Mouse (Mus musculus) megakaryocyte progenitor cell, adult 5-6 weeks (primary cell): Measurements from ENCODE around the gene Bbc3. TPM values are rescaled to one million over a fixed set of nuclear protein-coding genes. Genes with fewer than 3 reads are reported as not detected.
"Not testable (repeated sequence)": the region's sequence is repeated elsewhere in the genome, so short reads cannot be mapped to it uniquely, and the experiment has no call there.

Source experiments
- ATAC-seq: replicated peaks from 2 replicates; pipeline ENCODE4 v1.8.0; 2016; ENCODE audit warnings: mild to moderate bottlenecking, moderate TSS enrichment, inconsistent platforms; ENCODE audit not compliant: poor library complexity
- total RNA-seq, 2 experiments: library from RNA; stranded (forward) in 1 of 2; stranded (reverse) in 1 of 2; fragments of 157-497, 149-512 nt in 1 of 2; fragments of 200-1000 nt in 1 of 2; gene quantifications; 2 replicates each; pipeline versions ENCODE4 v1.2.3 to v1.2.4; 2015 to 2017

Gene Bbc3
- total RNA-seq (2015): 0.25 and 1.8 TPM in 2 replicates
- total RNA-seq (2017): 0.84 and 1.2 TPM in 2 replicates

- not testable (repeated sequence) for ATAC-seq
Measured at GRCm38 (mm10) chr7:16308093-16308492, at the start of gene Bbc3. Bbc3 (plus strand) TSS chr7:16308393.

DNA sequence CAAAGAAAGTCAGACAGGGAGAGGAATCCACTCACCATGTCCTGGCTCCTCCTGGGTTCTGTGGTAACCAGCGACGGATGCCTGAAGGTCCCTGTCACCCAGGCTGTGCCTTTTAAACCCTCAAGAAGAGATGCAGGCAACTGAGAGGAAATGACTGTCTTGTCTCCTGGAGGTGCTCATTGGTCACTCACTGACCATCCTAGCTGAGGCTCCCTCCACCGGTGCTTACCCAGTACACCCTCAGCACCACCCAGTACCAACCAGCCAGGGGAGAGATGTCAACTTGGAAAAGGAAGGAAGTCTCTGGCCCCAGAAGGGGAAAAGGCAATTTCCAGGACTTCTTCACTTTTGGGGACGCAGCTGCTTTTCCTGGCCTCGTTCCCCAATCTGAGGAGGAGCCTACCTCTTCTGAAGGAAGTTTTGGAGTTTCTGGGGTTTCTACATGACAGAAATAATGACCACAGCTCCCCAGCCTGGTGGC, 49.0 kb upstream of the Bbc3 start, which contains the start of gene C5ar1:
Gene C5ar1 (minus strand): TSS at position 431 of the 481 bp plus-strand sequence.
- ATAC-seq: no peak

DNA sequence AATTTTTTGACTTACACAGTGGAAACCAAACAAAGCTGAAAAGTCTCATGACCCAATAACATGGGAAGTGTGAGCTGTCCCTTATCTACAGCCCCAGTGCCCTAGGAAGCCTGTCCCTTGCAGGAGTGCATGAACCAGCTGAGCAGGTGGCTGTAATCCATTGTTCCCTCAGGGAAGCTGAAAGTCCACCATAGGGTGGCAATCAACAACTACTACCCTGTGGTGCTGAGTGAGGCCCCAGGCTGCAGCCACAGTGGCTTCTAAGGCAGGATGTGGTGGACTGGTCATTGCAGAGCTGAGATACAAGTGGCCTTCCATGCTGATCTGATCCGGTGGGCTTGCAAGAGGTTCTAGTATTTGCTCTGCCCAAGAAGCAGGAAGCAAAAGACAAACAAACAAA, 47.1 kb upstream of the Bbc3 start:
- ATAC-seq: no peak

DNA sequence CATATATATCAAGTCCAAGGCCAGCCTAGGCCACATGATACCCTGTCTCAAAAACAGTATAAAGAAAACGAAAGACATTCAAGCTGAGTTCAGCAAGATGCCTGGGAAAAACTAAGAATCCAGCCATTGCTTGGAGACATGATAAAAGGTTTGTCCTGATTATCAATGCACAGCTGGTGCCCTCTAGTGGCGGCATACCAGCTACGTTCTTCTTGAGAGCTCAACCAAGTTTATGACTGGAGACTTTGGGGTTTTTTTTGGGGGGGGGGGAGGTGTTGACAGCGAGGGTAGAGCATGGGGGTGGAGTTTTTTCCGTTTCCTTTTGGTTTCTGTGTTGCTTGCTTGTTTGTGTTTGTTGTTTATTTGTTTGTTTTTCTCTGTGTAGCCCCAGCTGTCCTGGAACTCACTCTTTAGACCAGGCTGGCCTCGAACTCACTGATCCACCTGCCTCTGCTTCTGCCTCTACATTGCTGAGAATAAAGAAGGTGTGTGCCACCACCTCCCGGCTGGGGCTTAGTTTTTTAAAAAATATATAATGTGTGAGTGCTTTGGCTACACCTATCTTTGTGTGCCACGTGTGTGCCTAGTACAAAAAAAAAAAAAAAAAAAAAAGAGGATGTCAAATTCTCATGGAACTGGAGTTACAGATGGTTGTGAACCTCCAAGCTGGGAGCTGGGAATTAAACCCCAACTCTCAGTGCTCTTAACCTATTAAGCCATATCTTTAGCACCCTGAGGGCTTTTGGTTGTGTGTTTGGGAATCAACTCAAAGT, 45.0 kb upstream of the Bbc3 start:
- ATAC-seq: peak; percentile 68

GRCm38 (mm10) chr7:16263843-16264242, 44.4 kb upstream of the Bbc3 start:
- ATAC-seq: peak; percentile 30; the same call in 1 of the 2 replicates

DNA sequence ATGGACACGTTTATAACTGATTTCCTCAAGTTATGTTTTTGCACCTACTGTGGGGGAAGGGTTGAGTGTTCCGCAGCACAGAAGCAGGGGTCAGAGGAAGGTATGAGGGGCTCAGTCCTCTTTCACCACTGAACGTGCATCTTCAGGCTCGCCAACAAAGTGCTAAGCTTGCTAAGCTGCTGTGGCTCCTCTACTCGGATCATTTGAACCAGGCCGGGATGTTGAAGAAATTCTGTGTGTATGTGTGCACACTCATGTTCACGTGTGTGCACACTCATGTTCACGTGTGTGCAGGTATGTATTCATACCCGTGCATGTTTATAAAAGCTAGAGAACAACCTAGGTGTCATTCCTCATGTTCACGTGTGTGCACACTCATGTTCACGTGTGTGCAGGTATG, 42.3 kb upstream of the Bbc3 start:
- no peak for ATAC-seq

DNA sequence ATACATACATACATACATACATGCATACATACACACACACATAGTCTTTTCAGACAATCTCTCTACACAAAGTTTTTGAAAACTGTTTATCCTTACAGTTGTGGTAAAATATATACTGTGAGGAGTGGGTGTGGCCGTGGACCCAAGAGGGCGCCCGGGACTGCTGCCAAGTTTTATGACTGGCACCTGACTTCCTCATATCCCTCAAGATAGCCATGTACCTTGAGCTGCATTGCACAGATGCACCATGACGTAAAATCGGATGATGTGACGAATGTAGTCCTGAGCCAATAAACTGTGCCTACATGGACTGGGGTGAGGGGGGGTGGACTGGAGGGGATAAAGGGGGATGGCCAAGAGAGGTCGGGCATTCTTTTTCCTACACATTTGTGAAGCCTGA, 41.6 kb upstream of the Bbc3 start:
- ATAC-seq: peak; percentile 35

DNA sequence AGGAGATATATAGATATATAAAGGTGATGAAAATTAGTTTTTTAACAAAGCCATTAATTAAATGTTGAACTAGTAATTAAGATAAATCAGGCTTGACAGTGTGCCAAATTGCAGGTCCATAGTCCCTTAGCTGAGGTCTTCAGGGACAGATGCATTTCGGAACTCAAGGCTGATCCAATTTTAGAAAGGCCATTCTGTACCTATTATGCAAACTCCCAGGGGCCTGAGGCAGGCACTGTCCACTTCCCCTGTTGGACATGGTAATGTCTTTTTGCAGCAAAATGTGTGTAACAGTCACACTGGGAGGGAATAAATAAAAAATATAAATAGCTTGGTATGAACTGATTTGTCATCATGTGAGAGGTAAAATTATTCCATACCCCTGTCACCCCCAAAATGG, 37.1 kb upstream of the Bbc3 start:
- no peak for ATAC-seq

- peak; percentile 38 for ATAC-seq
Measured at GRCm38 (mm10) chr7:16272681-16273080, 35.5 kb upstream of the Bbc3 start.

DNA sequence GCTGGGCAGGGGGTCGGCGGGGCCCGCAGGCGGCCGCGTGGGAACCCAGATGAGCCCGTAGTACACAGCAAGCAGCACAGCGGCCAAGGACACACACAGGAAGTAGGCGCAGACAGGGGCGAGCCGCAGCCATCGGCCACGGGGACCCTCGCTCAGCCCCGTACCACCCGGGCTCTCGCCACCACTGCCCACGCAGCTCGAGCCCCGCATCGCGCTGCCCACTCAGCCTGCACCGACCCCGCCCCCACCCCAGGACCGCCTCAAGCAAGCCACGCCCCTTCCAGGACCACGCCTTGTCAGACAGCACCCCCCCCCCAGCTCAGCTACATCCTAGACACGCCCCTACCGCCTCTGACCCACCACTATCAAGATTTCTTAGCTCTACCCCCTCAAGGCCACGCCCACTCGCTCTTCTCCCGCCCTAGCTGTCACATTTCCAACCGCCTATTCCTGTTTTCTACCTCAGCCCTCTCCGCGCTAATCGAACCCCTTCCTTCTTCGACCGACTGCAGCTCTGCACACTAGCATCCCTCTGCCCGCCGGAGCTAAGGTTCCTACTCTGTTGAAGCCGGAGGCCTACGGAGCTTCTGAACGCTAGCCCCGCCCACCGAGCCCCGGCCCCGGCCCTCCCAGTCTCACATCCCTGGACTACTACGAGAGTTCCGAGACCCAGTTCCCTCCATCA, 35.0 kb upstream of the Bbc3 start, which contains the start of gene Inafm1:
Gene Inafm1 (minus strand): TSS at position 537 of the 685 bp plus-strand sequence.
- ATAC-seq: peak; percentile 69

DNA sequence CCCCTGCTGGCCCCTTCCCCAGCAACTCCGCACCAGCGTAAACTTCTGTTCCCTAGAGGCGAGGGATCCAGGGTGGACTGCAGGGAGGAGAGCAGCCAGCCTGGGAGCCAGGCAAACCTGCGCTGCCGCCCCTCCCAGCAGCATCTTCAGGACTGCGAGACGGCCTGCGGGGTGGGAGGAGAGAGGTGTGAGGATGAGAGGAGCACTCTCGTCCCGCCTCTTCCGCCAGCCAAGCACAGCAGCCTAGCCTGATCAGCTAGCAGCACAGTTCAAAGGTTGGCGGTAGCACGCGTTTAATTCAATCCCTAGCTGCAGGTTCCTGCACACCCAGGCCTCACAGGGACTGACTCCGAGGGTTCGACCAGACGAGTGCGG, 34.4 kb upstream of the Bbc3 start:
- ATAC-seq: peak; percentile 52

DNA sequence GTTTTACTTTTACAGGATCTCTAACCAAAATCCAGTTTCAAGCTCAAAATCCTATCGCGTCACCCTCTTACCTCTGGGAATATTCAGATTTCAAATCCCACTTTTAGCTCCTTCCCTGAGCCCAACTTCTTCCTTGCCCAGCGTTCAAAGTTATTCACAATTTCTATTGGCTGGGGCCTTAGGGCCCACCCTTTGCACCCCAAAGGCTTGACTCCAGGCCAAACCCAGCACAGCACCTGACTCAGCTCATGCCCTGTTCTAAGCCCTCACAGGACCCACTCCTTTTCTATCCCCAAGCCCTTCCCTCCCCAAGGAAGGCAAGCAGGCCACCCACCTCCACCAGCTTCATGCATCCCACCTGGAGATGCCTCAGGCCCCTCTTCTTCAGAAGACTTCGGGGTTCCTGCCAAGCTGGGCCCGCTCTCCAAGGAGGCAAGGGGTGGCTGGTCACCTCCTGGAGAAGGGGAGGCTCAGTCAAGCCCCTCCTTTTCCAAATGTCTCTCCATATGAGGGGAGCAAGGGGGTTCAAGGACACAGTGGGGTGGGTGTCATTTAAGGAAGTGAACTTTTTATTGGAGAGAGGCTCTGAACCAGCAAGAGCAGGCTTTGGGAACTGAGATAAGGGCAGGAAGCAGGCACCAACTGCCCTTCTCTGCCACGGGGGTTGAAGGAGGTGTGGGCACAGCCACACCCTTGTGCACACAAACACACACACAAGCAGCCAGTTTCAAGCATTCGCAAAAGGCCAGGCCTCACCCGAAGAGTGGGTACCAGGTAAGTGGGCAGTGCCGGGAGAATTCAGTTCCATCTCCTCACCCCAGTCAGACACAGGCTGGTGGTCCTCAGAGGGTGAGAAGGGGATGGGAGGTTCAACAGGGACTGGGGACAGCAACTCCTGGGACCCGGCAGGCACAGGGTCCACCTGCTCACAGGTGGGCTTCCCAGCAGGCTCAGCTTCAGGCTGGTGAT, 33.0 kb upstream of the Bbc3 start:
- ATAC-seq: peak; percentile 45

- ATAC-seq: no peak
Measured at GRCm38 (mm10) chr7:16280721-16281120, 27.5 kb upstream of the Bbc3 start.

GRCm38 (mm10) chr7:16282334-16282733, 25.9 kb upstream of the Bbc3 start:
- ATAC-seq: no peak

DNA sequence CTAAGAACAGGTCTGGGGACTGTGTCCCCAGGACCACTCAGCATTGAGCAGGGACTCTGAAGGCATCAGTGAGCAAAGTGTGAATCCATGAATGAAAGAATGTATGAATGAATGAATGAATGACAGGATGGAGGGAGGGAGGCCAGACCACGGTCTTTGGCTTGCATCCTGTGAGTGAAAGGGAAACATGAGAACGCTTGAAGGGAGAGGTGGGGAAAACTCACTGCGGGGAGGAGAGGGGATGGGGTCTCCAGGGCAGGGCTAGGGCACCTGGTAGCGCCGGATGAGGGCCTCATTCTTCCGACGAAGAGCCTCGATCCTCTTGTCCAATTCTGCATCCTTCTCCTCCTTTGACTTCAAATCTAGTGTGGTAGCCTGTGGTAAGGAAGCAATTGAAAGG, 24.2 kb upstream of the Bbc3 start:
- no peak for ATAC-seq

DNA sequence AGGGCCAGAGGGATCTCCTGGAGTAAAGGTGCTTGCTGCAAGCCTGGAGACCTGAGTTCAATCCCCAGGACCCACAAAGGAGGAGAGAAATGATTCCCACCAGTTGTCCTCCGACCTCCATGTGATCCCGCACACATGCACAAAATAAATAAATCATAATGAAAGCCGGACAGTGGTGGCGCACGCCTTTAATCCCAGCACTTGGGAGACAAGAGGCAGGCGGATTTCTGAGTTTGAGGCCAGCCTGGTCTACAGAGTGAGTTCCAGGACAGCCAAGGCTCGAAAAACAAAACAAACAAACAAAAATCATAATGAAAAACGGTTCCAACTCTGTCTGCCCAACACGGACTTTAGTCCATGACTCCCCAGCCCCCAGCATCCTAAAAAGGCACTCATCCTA, 23.3 kb upstream of the Bbc3 start:
- ATAC-seq: no peak

- ATAC-seq: peak; percentile 34
Measured at GRCm38 (mm10) chr7:16285450-16286025, 22.7 kb upstream of the Bbc3 start.

GRCm38 (mm10) chr7:16286026-16286961, 21.9 kb upstream of the Bbc3 start, which contains the start of gene Ccdc9:
Ccdc9 (minus strand) TSS chr7:16286795.
- peak; percentile 82 for ATAC-seq

GRCm38 (mm10) chr7:16287016-16287415, 21.2 kb upstream of the Bbc3 start:
- no peak for ATAC-seq
